Mouse (Mus musculus): ENCODE measurements around the gene Lamtor2. TPM values are rescaled to one million over a fixed set of nuclear protein-coding genes. Genes with fewer than 3 reads are reported as not detected.
A peak's percentile ranks its signal among the peaks of the same experiment; 100 is the strongest.
"Not testable (repeated sequence)": the region's sequence is repeated elsewhere in the genome, so short reads cannot be mapped to it uniquely, and the experiment has no call there.

The Lamtor2 gene
- polyA plus RNA-seq, 1 experiment from 2014 or later, result 137 TPM

- Histone ChIP-seq H3K9ac (no peak overlapping the region), H3K27ac (no peak overlapping the region), H3K4me1 (peaks cover 16% of the 10 kb centered on the region), H3K27me3 (no peaks in the 10 kb centered on the region), H3K4me2 (peak overlapping the region; percentile 85), H3K36me3 (replicated peaks) (peaks cover 25% of the 10 kb centered on the region), H3K9me3 (no peaks in the 10 kb centered on the region), H3K4me3 (replicated peaks) (peak overlapping the region; percentile 85)
- 51% methylated on average over 8 of the region's 8 CpGs for WGBS
- peak; percentile 61; the same call in 1 of the 2 replicates for ATAC-seq (ENCODE audit: low FRiP score)
Measured at GRCm38 (mm10) chr3:88578498-88579424, 25.9 kb upstream of the Lamtor2 start.

- not testable (repeated sequence) for H3K4me3 ChIP-seq (replicated peaks); H3K27ac ChIP-seq; ATAC-seq (ENCODE audit: low FRiP score); H3K27me3 ChIP-seq; H3K9ac ChIP-seq; H3K9me3 ChIP-seq; H3K4me2 ChIP-seq
- Histone ChIP-seq H3K4me1 (peaks cover 16% of the 10 kb centered on the region), H3K36me3 (replicated peaks) (peaks cover 16% of the 10 kb centered on the region)
- WGBS, result 94% methylated on average over 5 of the region's 5 CpGs
Measured at GRCm38 (mm10) chr3:88577846-88578245, 25.0 kb upstream of the Lamtor2 start.

GRCm38 (mm10) chr3:88575540-88575939 lies 22.7 kb upstream of the Lamtor2 start, which contains the start of gene Ssr2:
TSS of gene Ssr2 (plus strand) at chr3:88575876.
- ATAC-seq (ENCODE audit: low FRiP score), result no peak
- Histone ChIP-seq H3K4me2 (no peak within 1 kb of the TSS), H3K4me3 (replicated peaks) (no peak within 1 kb of the TSS), H3K27me3 (no peaks in the 10 kb centered on the region), H3K36me3 (replicated peaks) (peaks cover 5% of the 10 kb centered on the region; the same call in 1 of the 2 replicates), H3K9ac (no peak within 1 kb of the TSS), H3K9me3 (no peaks in the 10 kb centered on the region), H3K4me1 (peaks cover 10% of the 10 kb centered on the region), H3K27ac (no peak within 1 kb of the TSS)
- 93% methylated on average over 3 of the region's 3 CpGs for WGBS

- WGBS, result 87% methylated on average over 2 of the region's 2 CpGs
- Histone ChIP-seq H3K36me3 (replicated peaks) (peaks cover 22% of the 10 kb centered on the region), H3K4me3 (replicated peaks) (no peak overlapping the region), H3K9me3 (no peaks in the 10 kb centered on the region), H3K27ac (no peak overlapping the region), H3K4me2 (no peak overlapping the region), H3K9ac (no peak overlapping the region), H3K27me3 (no peaks in the 10 kb centered on the region), H3K4me1 (no peaks in the 10 kb centered on the region)
- no peak for ATAC-seq (ENCODE audit: low FRiP score)
Measured at GRCm38 (mm10) chr3:88573810-88574209, 20.9 kb upstream of the Lamtor2 start.

GRCm38 (mm10) chr3:88572835-88573234 lies 20.0 kb upstream of the Lamtor2 start:
- WGBS, result 85% methylated on average over 2 of the region's 2 CpGs
- H3K4me1 ChIP-seq, result no peaks in the 10 kb centered on the region
- no peaks in the 10 kb centered on the region for H3K27me3 ChIP-seq
- H3K4me2 ChIP-seq, result no peak overlapping the region
- no peak for ATAC-seq (ENCODE audit: low FRiP score)
- H3K9ac ChIP-seq, result no peak overlapping the region
- no peak overlapping the region for H3K27ac ChIP-seq
- peaks cover 31% of the 10 kb centered on the region for H3K36me3 ChIP-seq (replicated peaks)
- H3K9me3 ChIP-seq, result no peaks in the 10 kb centered on the region
- no peak overlapping the region for H3K4me3 ChIP-seq (replicated peaks)

GRCm38 (mm10) chr3:88571856-88572255 lies 19.0 kb upstream of the Lamtor2 start:
- H3K4me1 ChIP-seq, result no peaks in the 10 kb centered on the region
- 55% methylated on average over 1 of the region's 1 CpGs for WGBS
- no peak overlapping the region for H3K27ac ChIP-seq
- no peaks in the 10 kb centered on the region for H3K9me3 ChIP-seq
- H3K36me3 ChIP-seq (replicated peaks), result peaks cover 39% of the 10 kb centered on the region
- no peak overlapping the region for H3K4me2 ChIP-seq
- no peaks in the 10 kb centered on the region for H3K27me3 ChIP-seq
- H3K4me3 ChIP-seq (replicated peaks), result no peak overlapping the region
- no peak for ATAC-seq (ENCODE audit: low FRiP score)
- no peak overlapping the region for H3K9ac ChIP-seq

- Histone ChIP-seq H3K36me3 (replicated peaks) (peaks cover 54% of the 10 kb centered on the region), H3K9ac (no peak overlapping the region), H3K4me1 (no peaks in the 10 kb centered on the region), H3K4me3 (replicated peaks) (no peak overlapping the region), H3K27ac (no peak overlapping the region), H3K27me3 (no peaks in the 10 kb centered on the region), H3K9me3 (no peaks in the 10 kb centered on the region), H3K4me2 (no peak overlapping the region)
- ATAC-seq (ENCODE audit: low FRiP score), result no peak
- WGBS, result 95% methylated on average over 10 of the region's 10 CpGs
Measured at GRCm38 (mm10) chr3:88570341-88570740, 17.5 kb upstream of the Lamtor2 start.

GRCm38 (mm10) chr3:88569694-88570093 lies 16.8 kb upstream of the Lamtor2 start:
- Histone ChIP-seq H3K27me3 (no peaks in the 10 kb centered on the region), H3K4me1 (no peaks in the 10 kb centered on the region), H3K4me3 (replicated peaks) (no peak overlapping the region), H3K4me2 (no peak overlapping the region), H3K36me3 (replicated peaks) (peaks cover 61% of the 10 kb centered on the region), H3K27ac (no peak overlapping the region), H3K9ac (no peak overlapping the region), H3K9me3 (no peaks in the 10 kb centered on the region)
- WGBS, result 97% methylated on average over 5 of the region's 5 CpGs
- no peak for ATAC-seq (ENCODE audit: low FRiP score)

- peaks cover 67% of the 10 kb centered on the region for H3K36me3 ChIP-seq (replicated peaks)
- H3K9me3 ChIP-seq, result no peaks in the 10 kb centered on the region
- WGBS, result 94% methylated on average over 2 of the region's 2 CpGs
- no peak overlapping the region for H3K4me2 ChIP-seq
- H3K4me1 ChIP-seq, result no peaks in the 10 kb centered on the region
- H3K27ac ChIP-seq, result no peak overlapping the region
- no peak overlapping the region for H3K4me3 ChIP-seq (replicated peaks)
- no peak overlapping the region for H3K9ac ChIP-seq
- no peak for ATAC-seq (ENCODE audit: low FRiP score)
- no peaks in the 10 kb centered on the region for H3K27me3 ChIP-seq
Measured at GRCm38 (mm10) chr3:88569093-88569492, 16.2 kb upstream of the Lamtor2 start.

- no peaks in the 10 kb centered on the region for H3K4me1 ChIP-seq
- 100% methylated on average over 2 of the region's 2 CpGs for WGBS
Measured at GRCm38 (mm10) chr3:88568615-88569014, 15.7 kb upstream of the Lamtor2 start.

GRCm38 (mm10) chr3:88567892-88568291 lies 15.0 kb upstream of the Lamtor2 start:
- ATAC-seq (ENCODE audit: low FRiP score), result no peak
- Histone ChIP-seq H3K9me3 (no peaks in the 10 kb centered on the region), H3K27me3 (no peaks in the 10 kb centered on the region), H3K4me1 (no peaks in the 10 kb centered on the region), H3K27ac (no peak overlapping the region), H3K4me2 (no peak overlapping the region), H3K9ac (no peak overlapping the region), H3K36me3 (replicated peaks) (peaks cover 79% of the 10 kb centered on the region), H3K4me3 (replicated peaks) (no peak overlapping the region)
- 94% methylated on average over 6 of the region's 6 CpGs for WGBS

More at GRCm38 (mm10) chr3:88568615-88569014, 15.7 kb upstream of the Lamtor2 start:
- Histone ChIP-seq H3K9ac (no peak overlapping the region), H3K27me3 (no peaks in the 10 kb centered on the region), H3K4me2 (no peak overlapping the region), H3K36me3 (replicated peaks) (peaks cover 72% of the 10 kb centered on the region), H3K9me3 (no peaks in the 10 kb centered on the region), H3K4me3 (replicated peaks) (no peak overlapping the region), H3K27ac (no peak overlapping the region)
- ATAC-seq (ENCODE audit: low FRiP score), result no peak

GRCm38 (mm10) chr3:88566536-88567061 lies 13.7 kb upstream of the Lamtor2 start:
- H3K4me2 ChIP-seq, result no peak overlapping the region
- no peak overlapping the region for H3K9ac ChIP-seq
- 99% methylated on average over 4 of the region's 4 CpGs for WGBS
- ATAC-seq (ENCODE audit: low FRiP score), result no peak
- no peaks in the 10 kb centered on the region for H3K9me3 ChIP-seq
- no peak overlapping the region for H3K27ac ChIP-seq
- no peaks in the 10 kb centered on the region for H3K27me3 ChIP-seq
- no peak overlapping the region for H3K4me3 ChIP-seq (replicated peaks)
- H3K4me1 ChIP-seq, result peaks cover 8% of the 10 kb centered on the region; the same call in 1 of the 2 replicates
- peaks cover 91% of the 10 kb centered on the region for H3K36me3 ChIP-seq (replicated peaks)

Measured in forebrain, embryonic 12.5 days (tissue).